Mouse (Mus musculus) T-helper 2 cell (primary cell): ENCODE data around the gene Pax3.

Experiments
- in situ Hi-C: fragments of 300-600 bp; cut with MboI, MseI; formaldehyde crosslinking; loops from one replicate; pipeline ENCODE4 v1.15.1; 2025; ENCODE audit warnings: high pct_unique_total_duplicates

The Pax3 gene

GRCm38 (mm10) chr1:78088646-78089045 lies 108.3 kb downstream of the Pax3 start:
- in situ Hi-C loops = no loop called here

- in situ Hi-C loops = no loop called here
Observed at GRCm38 (mm10) chr1:78081761-78082160, 115.2 kb downstream of the Pax3 start.

GRCm38 (mm10) chr1:78060850-78061249 lies 136.1 kb downstream of the Pax3 start:
- in situ Hi-C loops = no loop called here

- in situ Hi-C loops = no loop called here
Observed at GRCm38 (mm10) chr1:78057939-78058338, 139.0 kb downstream of the Pax3 start.

- in situ Hi-C loops = no loop called here
Observed at GRCm38 (mm10) chr1:78053677-78054076, 143.3 kb downstream of the Pax3 start.
